Mouse (Mus musculus): Measurements from ENCODE around the gene Fgf14. TPM values are rescaled to one million over a fixed set of nuclear protein-coding genes. Genes with fewer than 3 reads are reported as not detected.

The Fgf14 gene
- polyA plus RNA-seq, 1 experiment from 2014 or later, result 10.5 TPM

DNA sequence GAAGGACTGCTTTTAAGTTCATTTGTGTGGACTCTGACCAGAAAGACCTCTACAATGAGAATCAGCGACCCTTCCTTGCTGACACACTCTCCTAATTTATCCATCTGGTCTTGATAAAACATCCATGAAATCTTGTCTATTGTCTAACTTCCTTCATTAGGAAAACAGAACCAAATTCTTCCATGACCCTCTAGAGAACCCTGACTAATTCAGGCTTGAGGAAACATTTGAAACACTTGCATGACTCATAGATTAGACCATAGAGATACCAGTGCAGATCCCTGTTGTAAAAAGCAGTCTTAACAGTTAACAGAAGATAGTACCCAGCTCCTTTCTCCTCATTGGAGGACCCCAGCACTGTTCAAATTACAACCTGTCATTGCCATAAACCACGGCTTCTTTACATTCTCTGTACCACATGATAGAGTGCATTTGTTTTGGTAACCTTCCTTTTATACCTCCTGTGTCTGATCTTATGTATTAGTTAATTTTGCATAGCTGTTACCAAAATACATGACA is 412.3 kb downstream of the Fgf14 start:
- no peaks in the 10 kb centered on the region for H3K36me3 ChIP-seq (ENCODE audit: control insufficient read depth, insufficient read depth, low read length)
- H3K27me3 ChIP-seq (ENCODE audit: control insufficient read depth, insufficient read depth, low read length), result no peaks in the 10 kb centered on the region
- H3K4me2 ChIP-seq, result no peak overlapping the region
- H3K9me3 ChIP-seq (ENCODE audit: control insufficient read depth, low read length), result no peaks in the 10 kb centered on the region
- no peak overlapping the region for H3K4me3 ChIP-seq (ENCODE audit: low read depth, low read length)
- no peaks in the 10 kb centered on the region for H3K4me1 ChIP-seq (ENCODE audit: control insufficient read depth, insufficient read depth, low read length)
- H3K27ac ChIP-seq (ENCODE audit: low read depth, low read length), result no peak overlapping the region
- no peak for ATAC-seq (ENCODE audit: low FRiP score)
- no peak overlapping the region for H3K9ac ChIP-seq (ENCODE audit: low read length)
- no peak for DNase-seq (ENCODE audit: low spot score, missing footprints)
- 64% methylated on average over 2 of the region's 2 CpGs for WGBS

DNA sequence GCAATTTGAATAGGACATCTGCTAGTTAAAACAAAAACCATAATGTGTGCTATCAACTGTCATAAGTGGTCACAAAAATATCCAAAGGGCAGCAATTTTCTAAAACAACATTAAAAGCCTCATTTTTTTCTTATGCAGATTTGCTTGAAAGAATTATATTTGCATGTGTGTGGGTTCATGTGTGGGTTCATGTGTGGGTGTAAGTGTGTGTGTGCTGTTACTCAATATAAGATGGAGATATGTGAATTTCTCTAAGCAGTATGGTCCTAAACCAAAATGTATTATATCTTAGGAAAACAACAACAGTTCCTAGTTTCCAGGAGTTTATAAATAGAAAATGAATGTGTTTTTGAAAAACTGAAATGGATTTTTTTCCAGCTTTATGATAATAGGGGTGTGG is 413.7 kb downstream of the Fgf14 start:
- H3K4me1 ChIP-seq (ENCODE audit: control insufficient read depth, insufficient read depth, low read length), result no peaks in the 10 kb centered on the region
- no peaks in the 10 kb centered on the region for H3K36me3 ChIP-seq (ENCODE audit: control insufficient read depth, insufficient read depth, low read length)
- no peaks in the 10 kb centered on the region for H3K9me3 ChIP-seq (ENCODE audit: control insufficient read depth, low read length)
- ATAC-seq (ENCODE audit: low FRiP score) (no peak), DNase-seq (ENCODE audit: low spot score, missing footprints) (no peak)
- no peaks in the 10 kb centered on the region for H3K27me3 ChIP-seq (ENCODE audit: control insufficient read depth, insufficient read depth, low read length)
- H3K4me2 ChIP-seq, result no peak overlapping the region
- no peak overlapping the region for H3K4me3 ChIP-seq (ENCODE audit: low read depth, low read length)
- no peak overlapping the region for H3K9ac ChIP-seq (ENCODE audit: low read length)
- H3K27ac ChIP-seq (ENCODE audit: low read depth, low read length), result no peak overlapping the region

DNA sequence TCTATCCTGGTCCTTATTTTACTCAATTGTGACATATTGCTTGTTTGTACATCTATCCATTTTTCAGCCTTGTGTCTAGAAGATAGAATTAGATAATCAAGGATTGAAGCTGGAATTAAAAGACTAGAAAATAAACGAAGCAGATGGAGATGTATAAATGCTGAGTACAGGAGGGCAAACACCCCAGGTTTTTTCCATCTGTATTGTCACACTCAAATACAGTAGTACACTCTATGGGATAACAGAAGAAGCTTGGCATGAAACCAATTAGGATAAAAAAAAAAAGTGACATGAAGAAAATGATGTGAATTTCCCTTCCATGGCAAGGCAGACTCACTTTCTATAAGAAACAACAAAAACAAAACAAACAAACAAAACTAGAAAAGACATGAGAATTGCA is 429.4 kb downstream of the Fgf14 start:
- Histone ChIP-seq H3K9me3 (ENCODE audit: control insufficient read depth, low read length) (no peaks in the 10 kb centered on the region), H3K27ac (ENCODE audit: low read depth, low read length) (no peak overlapping the region), H3K4me2 (no peak overlapping the region), H3K4me1 (ENCODE audit: control insufficient read depth, insufficient read depth, low read length) (no peaks in the 10 kb centered on the region), H3K9ac (ENCODE audit: low read length) (no peak overlapping the region), H3K4me3 (ENCODE audit: low read depth, low read length) (no peak overlapping the region), H3K36me3 (ENCODE audit: control insufficient read depth, insufficient read depth, low read length) (no peaks in the 10 kb centered on the region), H3K27me3 (ENCODE audit: control insufficient read depth, insufficient read depth, low read length) (no peaks in the 10 kb centered on the region)
- no peak for DNase-seq (ENCODE audit: low spot score, missing footprints)
- WGBS, result 64% methylated on average over 1 of the region's 1 CpGs
- no peak for ATAC-seq (ENCODE audit: low FRiP score)

DNA sequence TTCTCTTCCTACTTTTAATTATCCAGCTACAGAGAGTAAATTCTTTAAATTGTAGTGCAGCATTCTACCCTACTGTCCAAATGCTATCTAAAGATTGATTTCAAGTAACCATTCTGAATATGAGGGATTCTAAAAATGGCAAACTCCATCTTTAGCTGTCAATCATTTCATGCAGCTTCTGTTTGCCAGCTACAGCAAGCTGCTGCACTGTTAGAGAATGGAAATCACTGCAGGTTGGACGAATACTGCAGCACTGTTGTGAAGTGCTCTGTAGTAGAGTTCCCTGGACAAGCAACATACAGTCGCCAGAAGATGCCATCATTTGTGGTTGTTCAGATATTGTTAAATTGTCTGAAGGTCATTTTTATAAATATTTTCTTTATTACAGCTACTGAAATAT is 453.5 kb downstream of the Fgf14 start:
- no peak overlapping the region for H3K4me3 ChIP-seq (ENCODE audit: low read depth, low read length)
- H3K36me3 ChIP-seq (ENCODE audit: control insufficient read depth, insufficient read depth, low read length), result no peaks in the 10 kb centered on the region
- no peak overlapping the region for H3K27ac ChIP-seq (ENCODE audit: low read depth, low read length)
- DNase-seq (ENCODE audit: low spot score, missing footprints) (no peak), ATAC-seq (ENCODE audit: low FRiP score) (no peak)
- H3K9ac ChIP-seq (ENCODE audit: low read length), result no peak overlapping the region
- no peak overlapping the region for H3K4me2 ChIP-seq
- no peaks in the 10 kb centered on the region for H3K9me3 ChIP-seq (ENCODE audit: control insufficient read depth, low read length)
- no peaks in the 10 kb centered on the region for H3K27me3 ChIP-seq (ENCODE audit: control insufficient read depth, insufficient read depth, low read length)
- H3K4me1 ChIP-seq (ENCODE audit: control insufficient read depth, insufficient read depth, low read length), result no peaks in the 10 kb centered on the region
- WGBS, result 68% methylated on average over 2 of the region's 2 CpGs

DNA sequence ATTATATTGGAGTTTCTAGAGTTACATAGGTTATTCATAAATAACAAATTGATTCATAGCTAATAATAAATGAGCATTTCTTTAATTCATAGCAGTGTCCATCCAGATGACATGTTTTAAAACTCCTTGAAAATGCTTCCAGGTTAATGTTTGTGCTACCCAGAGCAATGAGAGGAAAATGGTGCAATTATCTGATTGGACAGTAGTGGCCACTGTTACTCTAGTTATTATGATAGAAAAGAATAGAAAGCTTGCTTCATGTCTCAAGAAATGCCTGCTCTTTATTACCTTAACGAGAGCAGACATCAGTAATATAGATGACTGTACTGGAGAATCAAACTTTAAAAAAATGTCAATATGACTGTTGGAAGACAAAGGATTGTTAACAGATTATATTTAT is 454.5 kb downstream of the Fgf14 start:
- Histone ChIP-seq H3K27me3 (ENCODE audit: control insufficient read depth, insufficient read depth, low read length) (no peaks in the 10 kb centered on the region), H3K9me3 (ENCODE audit: control insufficient read depth, low read length) (no peaks in the 10 kb centered on the region), H3K4me1 (ENCODE audit: control insufficient read depth, insufficient read depth, low read length) (no peaks in the 10 kb centered on the region), H3K27ac (ENCODE audit: low read depth, low read length) (no peak overlapping the region), H3K36me3 (ENCODE audit: control insufficient read depth, insufficient read depth, low read length) (no peaks in the 10 kb centered on the region), H3K9ac (ENCODE audit: low read length) (no peak overlapping the region), H3K4me2 (no peak overlapping the region), H3K4me3 (ENCODE audit: low read depth, low read length) (no peak overlapping the region)
- no peak for DNase-seq (ENCODE audit: low spot score, missing footprints)
- 53% methylated on average over 1 of the region's 1 CpGs for WGBS
- ATAC-seq (ENCODE audit: low FRiP score), result peak; percentile 62

DNA sequence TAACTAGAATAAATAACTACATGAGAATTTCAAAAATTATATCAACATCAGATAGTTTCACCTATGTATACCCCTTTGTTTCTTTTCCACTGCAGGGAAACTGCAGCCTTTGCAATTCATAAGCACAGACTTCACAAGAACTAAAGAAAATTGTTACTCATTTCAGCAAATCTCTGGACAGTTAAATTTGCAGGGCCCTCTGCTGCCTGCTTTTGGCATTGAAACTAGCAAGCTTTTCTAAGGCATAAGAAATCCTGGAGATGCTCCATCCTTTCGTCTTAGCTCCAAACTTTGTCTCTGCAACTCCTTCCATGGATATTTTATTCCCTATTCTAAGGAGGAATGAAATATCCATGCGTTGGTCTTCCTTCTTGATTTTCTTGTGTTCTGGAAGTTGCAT is 455.9 kb downstream of the Fgf14 start:
- DNase-seq (ENCODE audit: low spot score, missing footprints), result no peak
- no peaks in the 10 kb centered on the region for H3K27me3 ChIP-seq (ENCODE audit: control insufficient read depth, insufficient read depth, low read length)
- no peaks in the 10 kb centered on the region for H3K36me3 ChIP-seq (ENCODE audit: control insufficient read depth, insufficient read depth, low read length)
- H3K9ac ChIP-seq (ENCODE audit: low read length), result no peak overlapping the region
- no peak overlapping the region for H3K4me2 ChIP-seq
- no peak overlapping the region for H3K27ac ChIP-seq (ENCODE audit: low read depth, low read length)
- ATAC-seq (ENCODE audit: low FRiP score), result no peak
- no peaks in the 10 kb centered on the region for H3K4me1 ChIP-seq (ENCODE audit: control insufficient read depth, insufficient read depth, low read length)
- no peak overlapping the region for H3K4me3 ChIP-seq (ENCODE audit: low read depth, low read length)
- no peaks in the 10 kb centered on the region for H3K9me3 ChIP-seq (ENCODE audit: control insufficient read depth, low read length)
- WGBS, result 65% methylated on average over 2 of the region's 2 CpGs

DNA sequence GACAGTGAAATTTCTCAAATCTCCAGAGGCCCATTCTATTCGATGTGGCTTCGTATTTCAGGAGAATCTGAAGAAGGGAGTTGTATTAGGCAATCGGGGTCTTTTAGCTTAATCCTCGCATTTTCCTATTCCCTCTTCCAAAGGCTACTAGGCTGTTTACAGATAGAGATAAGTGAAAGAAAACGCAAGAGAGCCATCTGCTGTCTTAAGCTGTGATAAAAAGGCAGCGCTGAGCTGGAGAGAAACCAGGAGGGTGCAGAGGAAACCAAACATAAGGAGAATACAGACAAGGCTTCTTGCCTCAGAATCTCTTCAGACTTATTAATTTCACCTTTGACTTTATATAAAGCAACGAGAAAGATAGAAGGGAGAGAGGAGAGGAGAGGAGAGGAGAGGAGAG is 481.1 kb downstream of the Fgf14 start:
- no peak overlapping the region for H3K27ac ChIP-seq (ENCODE audit: low read depth, low read length)
- WGBS, result 12% methylated on average over 7 of the region's 7 CpGs
- no peaks in the 10 kb centered on the region for H3K27me3 ChIP-seq (ENCODE audit: control insufficient read depth, insufficient read depth, low read length)
- DNase-seq (ENCODE audit: low spot score, missing footprints) (no peak), ATAC-seq (ENCODE audit: low FRiP score) (no peak)
- H3K4me2 ChIP-seq, result 0 out of 2 replicates have a peak overlapping the region, but pooled peaks have one; percentile 9
- H3K9ac ChIP-seq (ENCODE audit: low read length), result no peak overlapping the region
- H3K9me3 ChIP-seq (ENCODE audit: control insufficient read depth, low read length), result no peaks in the 10 kb centered on the region
- H3K36me3 ChIP-seq (ENCODE audit: control insufficient read depth, insufficient read depth, low read length), result no peaks in the 10 kb centered on the region
- peaks cover 8% of the 10 kb centered on the region for H3K4me1 ChIP-seq (ENCODE audit: control insufficient read depth, insufficient read depth, low read length)
- no peak overlapping the region for H3K4me3 ChIP-seq (ENCODE audit: low read depth, low read length)

DNA sequence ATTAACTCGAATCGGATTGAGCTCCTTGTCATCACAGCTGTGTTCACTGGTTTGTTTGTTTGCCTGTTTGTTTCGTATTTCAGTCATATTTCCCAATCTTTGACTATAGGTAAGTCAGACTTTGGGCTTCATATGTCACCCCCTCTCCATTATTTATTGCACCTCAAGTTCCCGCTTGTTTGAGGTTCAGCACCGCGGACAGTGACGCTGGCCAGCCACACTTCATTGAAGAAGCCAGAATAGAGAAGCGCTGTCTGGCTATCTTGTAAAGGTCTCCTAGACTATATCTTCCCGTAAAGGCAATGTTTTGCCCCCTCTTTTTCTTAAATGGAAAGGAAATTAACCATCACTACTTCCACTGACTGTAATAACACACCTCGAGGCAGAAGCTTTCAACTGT is 481.6 kb downstream of the Fgf14 start:
- Histone ChIP-seq H3K9ac (ENCODE audit: low read length) (no peak overlapping the region), H3K36me3 (ENCODE audit: control insufficient read depth, insufficient read depth, low read length) (no peaks in the 10 kb centered on the region), H3K4me2 (0 out of 2 replicates have a peak overlapping the region, but pooled peaks have one; percentile 9), H3K4me3 (ENCODE audit: low read depth, low read length) (no peak overlapping the region), H3K9me3 (ENCODE audit: control insufficient read depth, low read length) (no peaks in the 10 kb centered on the region), H3K27ac (ENCODE audit: low read depth, low read length) (no peak overlapping the region), H3K4me1 (ENCODE audit: control insufficient read depth, insufficient read depth, low read length) (peaks cover 8% of the 10 kb centered on the region), H3K27me3 (ENCODE audit: control insufficient read depth, insufficient read depth, low read length) (no peaks in the 10 kb centered on the region)
- DNase-seq (ENCODE audit: low spot score, missing footprints) (no peak), ATAC-seq (ENCODE audit: low FRiP score) (no peak)
- 30% methylated on average over 10 of the region's 10 CpGs for WGBS

DNA sequence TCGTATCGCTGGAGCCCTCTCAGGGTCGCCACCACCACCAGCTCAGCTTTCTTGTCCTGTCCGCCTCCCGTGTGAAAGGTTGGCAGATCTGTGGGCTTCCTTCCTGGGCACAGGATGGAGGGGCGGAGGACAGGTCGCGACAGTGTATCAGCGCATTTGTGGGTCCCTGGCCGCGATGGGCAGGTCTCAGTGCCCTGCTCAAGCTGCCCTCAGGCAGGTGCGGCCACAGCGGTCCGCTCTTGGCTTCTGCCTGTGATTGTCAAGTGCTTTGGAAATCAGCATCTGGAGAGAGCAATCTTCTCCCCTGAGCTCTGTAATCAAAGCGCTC is 484.1 kb downstream of the Fgf14 start:
- DNase-seq (ENCODE audit: low spot score, missing footprints) (peak; percentile 90), ATAC-seq (ENCODE audit: low FRiP score) (no peak; the same call in 1 of the 2 replicates)
- Histone ChIP-seq H3K9me3 (ENCODE audit: control insufficient read depth, low read length) (no peaks in the 10 kb centered on the region), H3K4me3 (ENCODE audit: low read depth, low read length) (peak overlapping the region; percentile 47), H3K4me2 (peak overlapping the region; percentile 85), H3K9ac (ENCODE audit: low read length) (peak overlapping the region; percentile 46), H3K27ac (ENCODE audit: low read depth, low read length) (no peak overlapping the region), H3K4me1 (ENCODE audit: control insufficient read depth, insufficient read depth, low read length) (peaks cover 8% of the 10 kb centered on the region), H3K36me3 (ENCODE audit: control insufficient read depth, insufficient read depth, low read length) (no peaks in the 10 kb centered on the region), H3K27me3 (ENCODE audit: control insufficient read depth, insufficient read depth, low read length) (no peaks in the 10 kb centered on the region)
- 3% methylated on average over 15 of the region's 15 CpGs for WGBS

All from midbrain, embryonic 11.5 days (tissue).